Mouse (Mus musculus): ENCODE measurements at regions not wholly inside any gene's neighbourhood (a gene's known extent, or its start where the extent isn't known, plus 50 kb on each side); places are given as distances from the start of the nearest gene placed in this dataset.
A peak's percentile ranks its signal among the peaks of the same experiment; 100 is the strongest.
"Not testable (repeated sequence)": the region's sequence is repeated elsewhere in the genome, so short reads cannot be mapped to it uniquely, and the experiment has no call there.

- DNase-seq, result no peak
Measured at GRCm38 (mm10) chr8:17984779-17985178, 993.3 kb downstream of the Defb40 start.

DNA sequence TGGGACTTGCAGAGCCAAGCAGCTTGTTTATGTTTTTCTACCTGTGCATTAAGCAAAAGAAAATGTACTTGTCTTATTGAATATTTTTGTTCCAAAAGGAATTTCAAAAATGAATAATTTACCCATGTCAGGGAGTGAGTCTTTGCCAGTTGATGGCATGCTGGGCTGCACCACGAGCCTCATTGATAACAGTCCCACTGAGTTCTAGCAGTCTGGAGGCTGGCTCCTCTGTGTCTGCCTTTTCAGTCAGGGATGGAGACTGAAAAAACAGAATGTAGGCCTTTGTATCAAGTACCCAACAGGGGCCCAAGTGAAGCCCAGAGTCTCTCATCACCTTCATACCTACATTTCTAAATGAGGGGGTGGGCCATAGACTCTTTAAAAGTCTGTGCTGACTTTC is 1029.2 kb downstream of the Defb40 start:
- DNase-seq, result no peak

- DNase-seq, result peak; percentile 1 to 4
Measured at GRCm38 (mm10) chr8:17948053-17948834, 1029.8 kb downstream of the Defb40 start.

GRCm38 (mm10) chr8:17934696-17935095 is 1043.4 kb downstream of the Defb40 start:
- no peak for DNase-seq

DNA sequence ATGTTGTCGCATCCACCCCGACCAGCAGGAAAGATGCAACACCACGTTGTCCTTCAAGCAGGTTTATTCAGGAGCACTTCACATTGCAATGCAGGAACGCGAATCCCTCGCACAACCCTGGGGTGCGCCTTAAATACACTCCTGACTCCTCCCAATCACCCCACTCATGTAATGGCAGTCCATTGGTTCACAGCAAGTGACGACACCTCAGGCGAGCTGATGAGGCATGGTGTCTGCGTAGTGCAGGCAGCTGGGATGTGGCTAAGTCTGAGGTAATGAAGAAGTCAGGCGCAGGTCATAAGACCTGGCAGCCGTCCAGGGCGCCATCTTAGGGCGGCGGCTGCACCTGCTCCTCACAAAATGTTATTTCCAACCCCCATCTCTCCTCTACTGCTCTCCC is 1068.7 kb downstream of the Defb40 start:
- DNase-seq, result no peak

GRCm38 (mm10) chr8:17888598-17888997 is 1089.5 kb downstream of the Defb40 start:
- DNase-seq, result not testable (repeated sequence)

- DNase-seq, result no peak
Measured at GRCm38 (mm10) chr8:17863388-17863787, 1114.7 kb downstream of the Defb40 start.

Measured in cerebellum, postnatal 25 days (tissue).